Mouse (Mus musculus) midbrain, postnatal 0 days (tissue): ENCODE measurements around the gene Dnajb11. TPM values are rescaled to one million over a fixed set of nuclear protein-coding genes. Genes with fewer than 3 reads are reported as not detected.

Experiments used
- ATAC-seq: fragments of 200-750 bp; cut with Nextera tagmentation; 2 replicates; pipeline ENCODE4 v1.8.0; 2017; ENCODE audit warnings: moderate number of reproducible peaks, mild to moderate bottlenecking, moderate TSS enrichment, moderate library complexity; ENCODE audit not compliant: low FRiP score
- DNase-seq: peaks from one replicate; pipeline ENCODE4 v3.0.0-alpha.2; 2015; ENCODE audit warnings: low spot score
- H3K27ac ChIP-seq: fragments of 300-500 bp; sonication (generic); 2 replicates; pipeline ENCODE4 v1.5.1; 2014; ENCODE audit warnings: low read depth, mild to moderate bottlenecking, low read length, mixed read lengths
- H3K27me3 ChIP-seq: fragments of 300-500 bp; sonication (generic); 2 replicates; pipeline ENCODE4 v1.6.1; 2014; ENCODE audit warnings: low read length, control low read depth, mixed read lengths; ENCODE audit not compliant: insufficient read depth
- H3K36me3 ChIP-seq: fragments of 300-500 bp; sonication (generic); 2 replicates; pipeline ENCODE4 v1.6.1; 2014; ENCODE audit warnings: low read length, control low read depth, mixed read lengths; ENCODE audit not compliant: insufficient read depth
- H3K4me1 ChIP-seq: fragments of 300-500 bp; sonication (generic); 2 replicates; pipeline ENCODE4 v1.6.1; 2014; ENCODE audit warnings: mild to moderate bottlenecking, control low read depth, antibody characterized with exemption, low read length, mixed read lengths; ENCODE audit not compliant: insufficient read depth
- H3K4me2 ChIP-seq: fragments of 300-500 bp; sonication (generic); 2 replicates; pipeline ENCODE4 v1.6.1; 2014; ENCODE audit warnings: low read depth, mild to moderate bottlenecking, low read length, mixed read lengths; ENCODE audit not compliant: poor library complexity, severe bottlenecking
- H3K4me3 ChIP-seq: fragments of 300-500 bp; sonication (generic); 2 replicates; pipeline ENCODE4 v1.5.1; 2014; ENCODE audit warnings: low read depth, mild to moderate bottlenecking, low read length, moderate library complexity
- H3K9ac ChIP-seq: fragments of 300-500 bp; sonication (generic); replicated peaks from 2 replicates; pipeline ENCODE4 v1.6.1; 2014; ENCODE audit warnings: mild to moderate bottlenecking, low read length, moderate library complexity, mixed read lengths; ENCODE audit not compliant: poor library complexity, severe bottlenecking
- H3K9me3 ChIP-seq: fragments of 300-500 bp; sonication (generic); 2 replicates; pipeline ENCODE4 v1.6.1; 2016; ENCODE audit warnings: low read length, control low read depth
- CTCF ChIP-seq: IDR thresholded peaks from 2 replicates; pipeline ENCODE4 v1.5.1; 2016; ENCODE audit warnings: antibody characterized with exemption, mild to moderate bottlenecking
- WGBS: fragments of 180-500 bp; shearing (Covaris S2); extraction: QIAGEN DNeasy Blood & Tissue Kit; methylation state at CpG from one replicate; pipeline ENCODE4 v1.1.7; 2014; 5-methylcytosine and 5-hydroxymethylcytosine counted together
- polyA plus RNA-seq: library from polyadenylated mRNA; unstranded; fragments of >200 nt; fragmentation: Nextera tagmentation; extraction: Ambion mirVana; gene quantifications from 2 replicates; pipeline ENCODE4 v1.2.1, GENCODE M21; 2015
- total RNA-seq: library from RNA; depleted of rRNA; stranded (reverse); fragments of >200 nt; gene quantifications from 2 replicates; pipeline ENCODE4 v1.2.3, GENCODE M21; 2014

The Dnajb11 gene
- total and polyA plus RNA-seq, 2 experiments from 2014 or later = 58.7 to 89.9 TPM

GRCm38 (mm10) chr16:22878716-22879115 is 21.1 kb downstream of the Dnajb11 start:
- 76% methylated on average over 7 of the region's 7 CpGs for WGBS
- no peak for ATAC-seq
- no peak overlapping the region for H3K4me3 ChIP-seq
- H3K9ac ChIP-seq = no peak overlapping the region
- no peak overlapping the region for H3K4me2 ChIP-seq
- no peaks in the 10 kb centered on the region for H3K4me1 ChIP-seq
- peaks cover under 1% of the 10 kb centered on the region; the same call in 1 of the 2 replicates for H3K36me3 ChIP-seq
- no peaks in the 10 kb centered on the region for H3K27me3 ChIP-seq
- TF ChIP-seq CTCF = no peak
- no peaks in the 10 kb centered on the region for H3K9me3 ChIP-seq
- H3K27ac ChIP-seq = no peak overlapping the region
- no peak for DNase-seq

GRCm38 (mm10) chr16:22879945-22880595 is 22.4 kb downstream of the Dnajb11 start:
- WGBS = 61% methylated on average over 7 of the region's 7 CpGs
- Histone ChIP-seq H3K9me3 (no peaks in the 10 kb centered on the region), H3K4me1 (no peaks in the 10 kb centered on the region), H3K9ac (no peak overlapping the region), H3K27me3 (no peaks in the 10 kb centered on the region), H3K4me2 (no peak overlapping the region), H3K27ac (no peak overlapping the region), H3K36me3 (no peaks in the 10 kb centered on the region), H3K4me3 (no peak overlapping the region)
- TF ChIP-seq CTCF = no peak
- ATAC-seq (no peak), DNase-seq (no peak)

- no peak for ATAC-seq
- no peak for TF ChIP-seq CTCF
- 9% methylated on average over 6 of the region's 6 CpGs for WGBS
- Histone ChIP-seq H3K36me3 (no peaks in the 10 kb centered on the region), H3K27me3 (no peaks in the 10 kb centered on the region), H3K4me1 (no peaks in the 10 kb centered on the region), H3K27ac (no peak overlapping the region), H3K4me3 (no peak overlapping the region), H3K4me2 (no peak overlapping the region), H3K9me3 (no peaks in the 10 kb centered on the region), H3K9ac (no peak overlapping the region)
- DNase-seq = peak; percentile 58
These were observed 23.3 kb downstream of the Dnajb11 start for GRCm38 (mm10) chr16:22880900-22881299.

GRCm38 (mm10) chr16:22881487-22881886 is 23.8 kb downstream of the Dnajb11 start:
- 70% methylated on average over 4 of the region's 4 CpGs for WGBS

GRCm38 (mm10) chr16:22883441-22883840 is 25.8 kb downstream of the Dnajb11 start:
- H3K9ac ChIP-seq = no peak overlapping the region
- no peak overlapping the region for H3K27ac ChIP-seq
- DNase-seq (no peak), ATAC-seq (no peak)
- no peak for TF ChIP-seq CTCF
- H3K9me3 ChIP-seq = no peaks in the 10 kb centered on the region
- H3K36me3 ChIP-seq = no peaks in the 10 kb centered on the region
- no peak overlapping the region for H3K4me3 ChIP-seq
- H3K4me2 ChIP-seq = no peak overlapping the region
- WGBS = 78% methylated on average over 5 of the region's 5 CpGs
- no peaks in the 10 kb centered on the region for H3K4me1 ChIP-seq
- no peaks in the 10 kb centered on the region for H3K27me3 ChIP-seq

More at GRCm38 (mm10) chr16:22881487-22881886, 23.8 kb downstream of the Dnajb11 start:
- Histone ChIP-seq H3K4me2 (no peak overlapping the region), H3K4me1 (no peaks in the 10 kb centered on the region), H3K9ac (no peak overlapping the region), H3K36me3 (no peaks in the 10 kb centered on the region), H3K9me3 (no peaks in the 10 kb centered on the region), H3K4me3 (no peak overlapping the region), H3K27ac (no peak overlapping the region), H3K27me3 (no peaks in the 10 kb centered on the region)
- TF ChIP-seq CTCF = no peak
- no peak for ATAC-seq
- no peak for DNase-seq

GRCm38 (mm10) chr16:22885356-22885755 is 27.7 kb downstream of the Dnajb11 start:
- H3K36me3 ChIP-seq = no peaks in the 10 kb centered on the region
- H3K4me3 ChIP-seq = no peak overlapping the region
- DNase-seq (no peak), ATAC-seq (no peak)
- no peak overlapping the region for H3K4me2 ChIP-seq
- no peak overlapping the region for H3K9ac ChIP-seq
- 56% methylated on average over 4 of the region's 4 CpGs for WGBS
- no peak for TF ChIP-seq CTCF
- H3K27ac ChIP-seq = no peak overlapping the region
- no peaks in the 10 kb centered on the region for H3K4me1 ChIP-seq
- no peaks in the 10 kb centered on the region for H3K9me3 ChIP-seq
- H3K27me3 ChIP-seq = no peaks in the 10 kb centered on the region
